Mouse (Mus musculus): ENCODE results near the gene Psg17. TPM values are rescaled to one million over a fixed set of nuclear protein-coding genes. Genes with fewer than 3 reads are reported as not detected.

Gene Psg17
- total RNA-seq, 2 experiments from 2014 or later: not detected

Other genes with a start within 250 kb of the Psg17 start
- gene Psg23, start 205.1 kb downstream of the Psg17 start, total RNA-seq (2021): not detected
- gene Psg21, start 164.9 kb downstream of the Psg17 start, total RNA-seq (2021): not detected
- not detected for gene Psg20, start 135.4 kb downstream of the Psg17 start, total RNA-seq (2021)
- gene Psg22, start 103.5 kb downstream of the Psg17 start, total RNA-seq (2021): not detected
- gene Psg19, start 23.1 kb downstream of the Psg17 start, total RNA-seq (2021): not detected
- gene Mill2, start 18.4 kb upstream of the Psg17 start, total RNA-seq (2021): 1 to 10 TPM; 1.3 to 2.2 TPM
- gene Pglyrp1, start 49.7 kb upstream of the Psg17 start, total RNA-seq (2021): 10 to 100 TPM; 15.5 to 23.3 TPM
- 10 to 100 TPM; 10.4 to 10.9 TPM for gene Ccdc61, start 88.8 kb upstream of the Psg17 start, total RNA-seq (2021)
- gene Nova2, start 104.3 kb upstream of the Psg17 start, total RNA-seq (2021): 10 to 100 TPM; 76.3 to 79.4 TPM
- under 1 TPM; 0.20 to 0.40 TPM for gene Nanos2, start 165.8 kb upstream of the Psg17 start, total RNA-seq (2021)
- 10 to 100 TPM; 50.1 to 50.7 TPM for gene Mypop, start 169.6 kb upstream of the Psg17 start, total RNA-seq (2021)
- 10 to 100 TPM; 53.8 to 57.2 TPM for gene Irf2bp1, start 182.4 kb upstream of the Psg17 start, total RNA-seq (2021)
- gene Foxa3, start 201.9 kb upstream of the Psg17 start, total RNA-seq (2021): not detected
- gene Sympk, start 202.8 kb upstream of the Psg17 start, total RNA-seq (2021): 100 to 1,000 TPM; 118 to 123 TPM
- gene Rsph6a, start 233.1 kb upstream of the Psg17 start, total RNA-seq (2021): not detected